Mouse (Mus musculus): ENCODE data around the gene Zic3. TPM values are rescaled to one million over a fixed set of nuclear protein-coding genes. Genes with fewer than 3 reads are reported as not detected.

Gene Zic3
- total RNA-seq, 2 experiments from 2014 or later = 4.9 to 5.2 TPM

DNA sequence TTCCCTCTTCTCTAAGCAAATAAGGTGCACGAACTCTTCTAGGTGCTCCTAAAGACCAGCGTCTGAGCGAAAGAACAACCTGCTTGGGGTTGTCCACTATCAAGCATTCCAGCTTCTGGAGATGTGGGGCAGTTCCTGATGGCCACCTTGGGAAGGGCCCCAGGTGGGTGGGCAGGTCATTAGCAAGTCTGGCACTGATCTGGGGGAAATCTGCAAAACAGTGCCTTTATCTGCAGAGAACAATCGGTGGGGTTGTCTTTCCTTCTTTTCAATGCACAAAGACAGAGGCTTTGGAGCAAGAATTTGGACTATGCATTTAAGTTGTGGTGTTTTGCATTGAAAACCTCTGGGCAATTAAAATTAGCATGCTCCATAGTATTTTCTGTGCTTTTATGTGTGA lies 17.2 kb downstream of the Zic3 start:
- no peak for DNase-seq (ENCODE audit: low spot score in 2 of 2)

DNA sequence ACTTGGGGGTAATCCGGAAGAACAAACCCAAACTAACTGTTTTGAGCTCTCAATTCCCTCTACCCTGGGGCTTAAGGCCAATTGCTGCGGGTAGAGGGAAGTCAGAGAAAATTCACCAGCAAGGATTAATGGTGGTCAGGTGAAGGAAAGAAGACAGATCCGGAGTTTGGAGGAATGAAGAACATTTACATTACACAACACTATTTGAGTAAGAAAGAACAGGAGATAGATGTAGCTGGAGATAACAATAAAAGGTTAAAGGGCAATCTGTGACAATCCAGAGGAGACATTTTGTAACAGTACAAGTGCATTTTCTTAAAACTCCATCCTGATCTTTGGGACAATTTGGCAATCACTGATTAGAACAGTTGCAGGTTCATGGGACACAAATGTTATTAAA lies 19.4 kb downstream of the Zic3 start:
- DNase-seq (ENCODE audit: low spot score in 2 of 2) = no peak

DNA sequence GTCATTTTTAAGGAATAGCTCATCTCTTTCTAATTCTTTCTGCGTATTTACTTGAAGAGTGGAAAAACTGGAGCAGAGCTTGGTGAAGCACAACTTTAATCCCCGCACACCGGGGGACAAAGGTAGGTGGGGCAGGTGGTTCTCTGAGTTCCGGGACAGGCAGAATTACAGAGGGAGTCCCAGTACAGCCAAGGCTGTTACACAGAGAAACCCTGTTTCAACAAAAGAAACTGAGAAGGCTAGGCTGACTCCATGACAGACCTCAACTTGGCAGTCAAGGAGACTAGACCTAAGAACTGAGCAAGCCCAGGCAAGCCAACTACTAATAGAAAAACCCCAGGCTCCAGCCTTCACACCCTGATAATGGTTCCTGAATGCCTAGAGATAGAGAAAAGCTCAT lies 20.0 kb downstream of the Zic3 start:
- no peak for DNase-seq (ENCODE audit: low spot score in 2 of 2)
